Mouse (Mus musculus): ENCODE measurements around the gene Pfas. TPM values are rescaled to one million over a fixed set of nuclear protein-coding genes. Genes with fewer than 3 reads are reported as not detected.
A peak's percentile ranks its signal among the peaks of the same experiment; 100 is the strongest.

The Pfas gene
- polyA plus RNA-seq, 1 experiment from 2014 or later: 19.1 TPM

Small RNA genes within 50 kb of the gene (microRNA-seq; reads per million reads assigned to microRNA genes)
- 2.0 reads per million, percentile 6 among the genes with 10 or more reads in this experiment for gene Mir3062 (ENCODE audit: borderline number of aligned reads)

Other genes starting within 250 kb of the Pfas start
- gene Ndel1, start 136.6 kb downstream of the Pfas start, polyA plus RNA-seq (2014; fragmentation: Nextera tagmentation; extraction: Ambion mirVana): 90.0 and 95.4 TPM in 2 replicates
- 0.17 and 0.45 TPM in 2 replicates for gene Rnf222, start 119.9 kb downstream of the Pfas start, polyA plus RNA-seq (2014; fragmentation: Nextera tagmentation; extraction: Ambion mirVana)
- gene Rpl26, start 106.9 kb downstream of the Pfas start, polyA plus RNA-seq (2014; fragmentation: Nextera tagmentation; extraction: Ambion mirVana): 1,088 and 1,233 TPM in 2 replicates
- not detected in 2 replicates for gene Odf4, start 81.4 kb downstream of the Pfas start, polyA plus RNA-seq (2014; fragmentation: Nextera tagmentation; extraction: Ambion mirVana)
- 7.3 and 8.9 TPM in 2 replicates for gene Arhgef15, start 51.0 kb downstream of the Pfas start, polyA plus RNA-seq (2014; fragmentation: Nextera tagmentation; extraction: Ambion mirVana)
- 3.4 and 5.0 TPM in 2 replicates for gene Slc25a35, start 40.3 kb downstream of the Pfas start, polyA plus RNA-seq (2014; fragmentation: Nextera tagmentation; extraction: Ambion mirVana)
- gene Rangrf, start 33.3 kb downstream of the Pfas start, polyA plus RNA-seq (2014; fragmentation: Nextera tagmentation; extraction: Ambion mirVana): 44.9 and 50.1 TPM in 2 replicates
- gene Ctc1, start 7.5 kb upstream of the Pfas start, polyA plus RNA-seq (2014; fragmentation: Nextera tagmentation; extraction: Ambion mirVana): 36.5 and 47.3 TPM in 2 replicates
- gene Aurkb, start 37.2 kb upstream of the Pfas start, polyA plus RNA-seq (2014; fragmentation: Nextera tagmentation; extraction: Ambion mirVana): 92.5 and 112 TPM in 2 replicates
- gene Borcs6, start 51.3 kb upstream of the Pfas start, polyA plus RNA-seq (2014; fragmentation: Nextera tagmentation; extraction: Ambion mirVana): 12.1 and 12.4 TPM in 2 replicates
- 65.6 and 87.8 TPM in 2 replicates for gene Tmem107, start 62.3 kb upstream of the Pfas start, polyA plus RNA-seq (2014; fragmentation: Nextera tagmentation; extraction: Ambion mirVana)
- 89.1 and 97.0 TPM in 2 replicates for gene Vamp2, start 80.0 kb upstream of the Pfas start, polyA plus RNA-seq (2014; fragmentation: Nextera tagmentation; extraction: Ambion mirVana)
- 21.5 and 28.2 TPM in 2 replicates for gene Per1, start 86.8 kb upstream of the Pfas start, polyA plus RNA-seq (2014; fragmentation: Nextera tagmentation; extraction: Ambion mirVana)
- 0.21 and 0.45 TPM in 2 replicates for gene Hes7, start 111.9 kb upstream of the Pfas start, polyA plus RNA-seq (2014; fragmentation: Nextera tagmentation; extraction: Ambion mirVana)
- 0.14 and 0.63 TPM in 2 replicates for gene 9130213A22Rik, start 114.1 kb upstream of the Pfas start, polyA plus RNA-seq (2014; fragmentation: Nextera tagmentation; extraction: Ambion mirVana)
- 0.39 and 1.9 TPM in 2 replicates for gene Aloxe3, start 117.4 kb upstream of the Pfas start, polyA plus RNA-seq (2014; fragmentation: Nextera tagmentation; extraction: Ambion mirVana)
- 0.62 and 4.8 TPM in 2 replicates for gene Alox12b, start 148.5 kb upstream of the Pfas start, polyA plus RNA-seq (2014; fragmentation: Nextera tagmentation; extraction: Ambion mirVana)
- gene Alox8, start 189.4 kb upstream of the Pfas start, polyA plus RNA-seq (2014; fragmentation: Nextera tagmentation; extraction: Ambion mirVana): 0.22 TPM in 1 of 2 replicates, not detected in the other
- gene Gucy2e, start 228.6 kb upstream of the Pfas start, polyA plus RNA-seq (2014; fragmentation: Nextera tagmentation; extraction: Ambion mirVana): 0.15 and 0.33 TPM in 2 replicates

Measured in embryonic facial prominence, embryonic 14.5 days (tissue).